Mouse (Mus musculus) midbrain, embryonic 14.5 days (tissue): ENCODE measurements around the gene Synpo2l. TPM values are rescaled to one million over a fixed set of nuclear protein-coding genes. Genes with fewer than 3 reads are reported as not detected.

ENCODE experiments used
- ATAC-seq: fragments of 200-750 bp; cut with Nextera tagmentation; 2 replicates; pipeline ENCODE4 v1.8.0; 2017; ENCODE audit warnings: moderate number of reproducible peaks, moderate library complexity; ENCODE audit not compliant: low FRiP score, low TSS enrichment
- DNase-seq: peaks from one replicate; pipeline ENCODE4 v3.0.0-alpha.2; 2015
- H3K27ac ChIP-seq: fragments of 300-500 bp; sonication (generic); replicated peaks from 2 replicates; pipeline ENCODE4 v1.5.1; 2014; ENCODE audit warnings: mild to moderate bottlenecking, low read depth, low read length, moderate library complexity
- H3K27me3 ChIP-seq: fragments of 300-500 bp; sonication (generic); 2 replicates; pipeline ENCODE4 v1.6.1; 2014; ENCODE audit warnings: low read length, control low read depth, mixed read lengths; ENCODE audit not compliant: control insufficient read depth, insufficient read depth
- H3K36me3 ChIP-seq: fragments of 300-500 bp; sonication (generic); 2 replicates; pipeline ENCODE4 v1.6.1; 2014; ENCODE audit warnings: low read length, control low read depth; ENCODE audit not compliant: control insufficient read depth, insufficient read depth
- H3K4me1 ChIP-seq: fragments of 300-500 bp; sonication (generic); 2 replicates; pipeline ENCODE4 v1.6.1; 2014; ENCODE audit warnings: mild to moderate bottlenecking, antibody characterized with exemption, low read length, control low read depth; ENCODE audit not compliant: control insufficient read depth, insufficient read depth
- H3K4me2 ChIP-seq: fragments of 300-500 bp; sonication (generic); 2 replicates; pipeline ENCODE4 v1.6.1; 2014; ENCODE audit warnings: mild to moderate bottlenecking, low read length, moderate library complexity
- H3K4me3 ChIP-seq: fragments of 300-500 bp; sonication (generic); replicated peaks from 2 replicates; pipeline ENCODE4 v1.5.1; 2014; ENCODE audit warnings: low read depth, low read length
- H3K9ac ChIP-seq: fragments of 300-500 bp; sonication (generic); replicated peaks from 2 replicates; pipeline ENCODE4 v1.6.1; 2014; ENCODE audit warnings: mild to moderate bottlenecking, low read length, moderate library complexity
- H3K9me3 ChIP-seq: fragments of 300-500 bp; sonication (generic); 2 replicates; pipeline ENCODE4 v1.6.1; 2016; ENCODE audit warnings: low read length, control low read depth, mixed read lengths; ENCODE audit not compliant: control insufficient read depth
- WGBS: fragments of 180-500 bp; shearing (Covaris S2); extraction: QIAGEN DNeasy Blood & Tissue Kit; methylation state at CpG from one replicate; pipeline ENCODE4 v1.1.7; 2014; 5-methylcytosine and 5-hydroxymethylcytosine counted together
- polyA plus RNA-seq: library from polyadenylated mRNA; unstranded; fragments of >200 nt; fragmentation: Nextera tagmentation; extraction: Ambion mirVana; gene quantifications from 2 replicates; pipeline ENCODE4 v1.2.1, GENCODE M21; 2014

The Synpo2l gene
- polyA plus RNA-seq, 1 experiment from 2014 or later = 0.09 TPM

DNA sequence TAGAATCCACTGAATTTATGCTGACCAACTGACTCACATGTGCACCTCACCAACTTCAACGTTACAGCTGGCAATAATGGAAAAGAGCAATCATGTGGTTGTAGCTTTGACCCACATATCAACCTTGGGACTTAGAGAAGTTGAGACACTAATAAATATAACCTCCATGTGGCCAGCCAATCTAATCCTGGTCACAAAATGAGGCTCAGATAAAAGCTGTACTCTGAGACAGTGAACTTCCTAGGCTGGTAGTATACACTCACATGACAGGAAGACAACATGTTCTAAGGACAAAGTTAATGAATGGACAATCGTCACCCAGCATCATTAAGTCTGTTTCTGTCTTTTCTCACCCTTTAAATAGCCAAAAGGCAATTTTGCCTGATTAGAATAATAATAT is 41.7 kb downstream of the Synpo2l start:
- Histone ChIP-seq H3K9me3 (no peaks in the 10 kb centered on the region), H3K36me3 (no peaks in the 10 kb centered on the region), H3K4me3 (no peak overlapping the region), H3K27me3 (no peaks in the 10 kb centered on the region), H3K4me2 (no peak overlapping the region), H3K9ac (no peak overlapping the region), H3K4me1 (no peaks in the 10 kb centered on the region), H3K27ac (no peak overlapping the region)
- no peak for ATAC-seq
- no peak for DNase-seq
- 90% methylated on average over 2 of the region's 2 CpGs for WGBS

DNA sequence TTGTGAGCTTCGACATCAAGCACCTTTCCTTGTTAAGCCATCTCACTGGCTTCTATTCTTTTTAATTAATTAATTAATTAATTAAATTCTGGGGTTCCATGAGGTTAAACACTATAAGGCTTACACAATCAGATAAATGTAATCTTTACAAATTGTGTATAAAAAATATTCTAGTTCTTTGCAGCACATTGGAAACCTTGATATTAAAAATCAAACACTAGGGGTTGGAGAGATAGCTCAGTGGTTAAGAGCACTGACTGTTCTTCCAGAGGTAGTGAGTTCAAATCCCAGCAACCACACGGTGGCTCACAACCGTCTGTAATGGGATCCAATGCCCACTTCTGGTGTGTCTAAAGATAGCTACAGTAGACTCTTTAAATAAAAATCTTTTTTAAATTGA is 45.2 kb downstream of the Synpo2l start:
- whole genome bisulfite sequencing = 94% methylated on average over 3 of the region's 3 CpGs
- no peak overlapping the region for H3K4me3 ChIP-seq
- H3K36me3 ChIP-seq = no peaks in the 10 kb centered on the region
- no peaks in the 10 kb centered on the region for H3K4me1 ChIP-seq
- H3K27me3 ChIP-seq = no peaks in the 10 kb centered on the region
- DNase-seq (no peak), ATAC-seq (no peak)
- no peak overlapping the region for H3K9ac ChIP-seq
- H3K4me2 ChIP-seq = no peak overlapping the region
- H3K9me3 ChIP-seq = no peaks in the 10 kb centered on the region
- H3K27ac ChIP-seq = no peak overlapping the region

- WGBS = 90% methylated on average over 2 of the region's 2 CpGs
- Histone ChIP-seq H3K9ac (no peak overlapping the region), H3K27ac (no peak overlapping the region), H3K36me3 (no peaks in the 10 kb centered on the region), H3K4me3 (no peak overlapping the region), H3K9me3 (no peaks in the 10 kb centered on the region), H3K27me3 (no peaks in the 10 kb centered on the region), H3K4me2 (no peak overlapping the region), H3K4me1 (no peaks in the 10 kb centered on the region)
- ATAC-seq (no peak), DNase-seq (no peak)
These were observed 45.7 kb downstream of the Synpo2l start for GRCm38 (mm10) chr14:20622412-20622811.

DNA sequence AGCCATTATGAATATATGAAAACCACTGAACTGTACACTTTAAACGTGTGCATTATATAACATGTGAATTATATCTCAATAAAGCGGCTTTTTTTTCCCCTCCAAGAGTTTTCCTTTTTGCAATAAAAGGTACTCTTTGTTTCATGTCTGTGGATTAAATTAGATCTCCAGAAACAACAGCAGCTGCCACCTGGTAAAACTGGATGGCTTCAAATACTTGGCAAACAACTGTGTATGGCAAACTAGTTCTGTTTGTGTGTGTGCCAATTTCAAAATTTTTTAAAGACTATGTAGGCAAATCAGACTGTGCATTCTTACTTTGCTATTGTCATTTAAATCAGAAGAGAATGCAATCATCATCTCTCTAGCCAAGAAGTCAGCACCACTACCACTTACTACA is 46.3 kb downstream of the Synpo2l start:
- Histone ChIP-seq H3K36me3 (no peaks in the 10 kb centered on the region), H3K27me3 (no peaks in the 10 kb centered on the region), H3K4me2 (no peak overlapping the region), H3K4me1 (no peaks in the 10 kb centered on the region), H3K4me3 (no peak overlapping the region), H3K9ac (no peak overlapping the region), H3K27ac (no peak overlapping the region), H3K9me3 (no peaks in the 10 kb centered on the region)
- no peak for ATAC-seq
- DNase-seq = no peak
- WGBS = 92% methylated on average over 2 of the region's 2 CpGs

GRCm38 (mm10) chr14:20619131-20619530 is 49.0 kb downstream of the Synpo2l start:
- H3K27ac ChIP-seq = no peak overlapping the region
- no peaks in the 10 kb centered on the region for H3K36me3 ChIP-seq
- no peaks in the 10 kb centered on the region for H3K27me3 ChIP-seq
- DNase-seq = no peak
- H3K4me1 ChIP-seq = no peaks in the 10 kb centered on the region
- ATAC-seq = no peak
- H3K4me3 ChIP-seq = no peak overlapping the region
- no peaks in the 10 kb centered on the region for H3K9me3 ChIP-seq
- H3K4me2 ChIP-seq = no peak overlapping the region
- H3K9ac ChIP-seq = no peak overlapping the region

GRCm38 (mm10) chr14:20618211-20618610 is 49.9 kb downstream of the Synpo2l start:
- ATAC-seq (no peak), DNase-seq (no peak)
- Histone ChIP-seq H3K4me3 (no peak overlapping the region), H3K4me1 (no peaks in the 10 kb centered on the region), H3K9ac (no peak overlapping the region), H3K9me3 (no peaks in the 10 kb centered on the region), H3K36me3 (no peaks in the 10 kb centered on the region), H3K4me2 (no peak overlapping the region), H3K27me3 (no peaks in the 10 kb centered on the region), H3K27ac (no peak overlapping the region)
- WGBS = 80% methylated on average over 5 of the region's 5 CpGs

DNA sequence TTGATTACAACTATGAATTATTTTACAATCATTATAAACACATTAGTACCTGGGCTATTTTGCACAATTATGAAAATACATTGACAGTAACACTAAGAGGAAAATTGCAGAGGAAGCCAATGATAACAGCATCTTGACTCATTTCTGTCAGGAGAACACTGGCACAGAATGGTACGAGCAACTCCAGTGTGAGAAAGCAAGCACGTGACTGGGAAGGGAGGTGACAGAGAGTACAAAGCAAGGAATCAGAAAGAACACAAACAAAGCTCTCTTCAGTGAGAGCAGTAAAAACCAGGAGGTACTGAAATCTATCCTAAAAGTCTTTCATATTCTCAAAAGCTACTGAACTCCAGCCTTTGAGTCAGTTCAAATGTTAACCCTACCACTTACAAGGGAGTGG is 51.7 kb downstream of the Synpo2l start:
- Histone ChIP-seq H3K27ac (no peak overlapping the region), H3K27me3 (no peaks in the 10 kb centered on the region), H3K4me3 (no peak overlapping the region), H3K9ac (no peak overlapping the region), H3K4me1 (no peaks in the 10 kb centered on the region), H3K4me2 (no peak overlapping the region), H3K9me3 (no peaks in the 10 kb centered on the region), H3K36me3 (no peaks in the 10 kb centered on the region)
- ATAC-seq (no peak), DNase-seq (peak; percentile 17)
- WGBS = 40% methylated on average over 2 of the region's 2 CpGs

GRCm38 (mm10) chr14:20615075-20615474 is 53.1 kb downstream of the Synpo2l start:
- H3K9ac ChIP-seq = no peak overlapping the region
- 96% methylated on average over 2 of the region's 2 CpGs for WGBS
- no peaks in the 10 kb centered on the region for H3K4me1 ChIP-seq
- H3K4me2 ChIP-seq = no peak overlapping the region
- H3K4me3 ChIP-seq = no peak overlapping the region
- ATAC-seq (no peak), DNase-seq (no peak)
- no peaks in the 10 kb centered on the region for H3K27me3 ChIP-seq
- no peaks in the 10 kb centered on the region for H3K9me3 ChIP-seq
- no peak overlapping the region for H3K27ac ChIP-seq
- no peaks in the 10 kb centered on the region for H3K36me3 ChIP-seq

DNA sequence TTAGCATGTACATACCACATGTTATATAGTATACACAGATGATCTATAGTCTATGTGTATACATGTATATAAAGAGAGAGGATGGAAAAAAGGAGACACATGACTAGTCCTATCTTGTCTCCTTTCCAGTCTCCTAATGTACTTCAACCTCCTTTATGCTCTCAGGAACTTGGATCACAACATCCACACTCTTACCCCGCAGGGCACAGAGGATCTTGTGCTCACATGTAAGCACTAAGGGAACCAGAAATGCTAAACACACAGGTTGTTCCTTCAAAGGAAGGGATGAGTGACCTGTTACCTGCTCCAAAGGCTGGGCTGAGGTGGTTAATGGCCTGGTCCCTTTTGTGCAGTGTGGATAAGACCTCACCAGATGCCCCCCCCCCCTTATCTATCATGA is 55.3 kb downstream of the Synpo2l start:
- DNase-seq = no peak
- Histone ChIP-seq H3K27ac (no peak overlapping the region), H3K4me2 (no peak overlapping the region), H3K4me3 (no peak overlapping the region), H3K9ac (no peak overlapping the region), H3K27me3 (no peaks in the 10 kb centered on the region), H3K36me3 (no peaks in the 10 kb centered on the region), H3K4me1 (no peaks in the 10 kb centered on the region), H3K9me3 (no peaks in the 10 kb centered on the region)
- ATAC-seq = no peak
- WGBS = 97% methylated on average over 1 of the region's 1 CpGs
